Mouse (Mus musculus) gastrocnemius, postnatal 4 days (tissue): Measurements from ENCODE around the gene Fcho2. TPM values are rescaled to one million over a fixed set of nuclear protein-coding genes. Genes with fewer than 3 reads are reported as not detected.
A peak's percentile ranks its signal among the peaks of the same experiment; 100 is the strongest.

ENCODE experiments used
- DNase-seq, 2 experiments: peaks; one replicate each; pipeline ENCODE4 v3.0.0; 2021 to 2022; ENCODE audit warnings: low spot score in 2 of 2, mixed read lengths in 2 of 2
- total RNA-seq, 2 experiments: library from RNA; stranded (reverse); gene quantifications; 2 replicates each; pipeline ENCODE4 v1.2.3; 2021

The Fcho2 gene
- total RNA-seq, 2 experiments from 2014 or later, result 39.8 to 51.5 TPM

GRCm38 (mm10) chr13:98716176-98716575, 99.1 kb downstream of the Fcho2 start:
- DNase-seq, result no peak

GRCm38 (mm10) chr13:98715443-98715990, 99.7 kb downstream of the Fcho2 start:
- no peak for DNase-seq

GRCm38 (mm10) chr13:98710655-98711054, 104.6 kb downstream of the Fcho2 start:
- no peak for DNase-seq

- no peak for DNase-seq
Measured at GRCm38 (mm10) chr13:98710236-98710635, 105.0 kb downstream of the Fcho2 start.

GRCm38 (mm10) chr13:98705501-98705900, 109.7 kb downstream of the Fcho2 start:
- no peak for DNase-seq

GRCm38 (mm10) chr13:98703786-98704185, 111.5 kb downstream of the Fcho2 start:
- no peak for DNase-seq

- DNase-seq, result no peak
Measured at GRCm38 (mm10) chr13:98702361-98702760, 112.9 kb downstream of the Fcho2 start.

GRCm38 (mm10) chr13:98701309-98701675, 114.0 kb downstream of the Fcho2 start:
- DNase-seq, result no peak

- no peak for DNase-seq
Measured at GRCm38 (mm10) chr13:98700661-98701308, 114.5 kb downstream of the Fcho2 start.

GRCm38 (mm10) chr13:98699982-98700540, 115.2 kb downstream of the Fcho2 start:
- no peak for DNase-seq

GRCm38 (mm10) chr13:98699051-98699744, 116.1 kb downstream of the Fcho2 start:
- DNase-seq, result no peak

GRCm38 (mm10) chr13:98696716-98697115, 118.5 kb downstream of the Fcho2 start:
- no peak for DNase-seq

GRCm38 (mm10) chr13:98695546-98695945, 119.7 kb downstream of the Fcho2 start:
- DNase-seq, result no peak

- DNase-seq, result no peak
Measured at GRCm38 (mm10) chr13:98694773-98695314, 120.4 kb downstream of the Fcho2 start, which contains the start of gene Tmem171. TSS of gene Tmem171 (minus strand) at chr13:98694834.

GRCm38 (mm10) chr13:98693316-98693715, 121.9 kb downstream of the Fcho2 start:
- DNase-seq, result no peak

GRCm38 (mm10) chr13:98691956-98692515, 123.2 kb downstream of the Fcho2 start:
- no peak for DNase-seq

- no peak for DNase-seq
Measured at GRCm38 (mm10) chr13:98690886-98691285, 124.4 kb downstream of the Fcho2 start.

- peak in 1 of 2 experiments; percentile 43 for DNase-seq
Measured at GRCm38 (mm10) chr13:98689605-98690290, 125.5 kb downstream of the Fcho2 start.

- DNase-seq, result no peak
Measured at GRCm38 (mm10) chr13:98687931-98688330, 127.3 kb downstream of the Fcho2 start.

- no peak for DNase-seq
Measured at GRCm38 (mm10) chr13:98684144-98684900, 130.9 kb downstream of the Fcho2 start.
